Mouse (Mus musculus): ENCODE results near the gene Adam33. TPM values are rescaled to one million over a fixed set of nuclear protein-coding genes. Genes with fewer than 3 reads are reported as not detected.

The Adam33 gene
- total and polyA plus RNA-seq, 3 experiments: 0.17 to 0.21 TPM; not detected in 1

GRCm38 (mm10) chr2:131059781-131060540, 3.7 kb downstream of the Adam33 start:
- no peak overlapping the region for H3K27ac ChIP-seq (ENCODE audit: insufficient read depth, low read depth)
- in situ Hi-C loops (cut with MboI; ENCODE audit: low pct_ligation_motif_present, low pct_unique_long_range_greater_than_20kb, low sequenced_read_pairs) (no loop called here), dilution Hi-C loops (cut with MboI; ENCODE audit: extremely low pct_ligation_motif_present, extremely low pct_unique_long_range_greater_than_20kb, low sequenced_read_pairs) (no loop called here)
- DNase-seq (ENCODE audit: extremely low read depth): no peak
- H3K36me3 ChIP-seq (replicated peaks in 1 of 2; ENCODE audit: control insufficient read depth in 1 of 2, insufficient read depth in 1 of 2, low read length in 1 of 2): no peaks in the 10 kb centered on the region
- H3K4me2 ChIP-seq (ENCODE audit: insufficient read depth, low read depth, poor library complexity, severe bottlenecking): no peak overlapping the region
- no peaks in the 10 kb centered on the region for H3K9me3 ChIP-seq (replicated peaks; ENCODE audit: low read length)
- H3K4me1 ChIP-seq (ENCODE audit: control insufficient read depth in 1 of 2, insufficient read depth in 2 of 2): peaks cover 7 to 24% of the 10 kb centered on the region in 2 experiments
- peaks cover 8% of the 10 kb centered on the region for H3K27me3 ChIP-seq (replicated peaks)
- H3K9ac ChIP-seq (ENCODE audit: insufficient read depth, low read depth): no peak overlapping the region
- TF ChIP-seq CHD1 (IDR thresholded peaks at IDR 0.05; ENCODE audit: low read depth, low read length) (no peak), TCF12 (IDR thresholded peaks at IDR 0.05; ENCODE audit: low read depth, low read length) (no peak), JUND (conservative IDR thresholded peaks at IDR 0.05; ENCODE audit: low read depth, low read length) (no peak), JUN (IDR thresholded peaks at IDR 0.05; ENCODE audit: insufficient read depth, low read depth, low read length) (no peak), GABPA (IDR thresholded peaks at IDR 0.05; ENCODE audit: insufficient replicate concordance, low read depth, low read length) (no peak), SMC3 (IDR thresholded peaks at IDR 0.05; ENCODE audit: low read depth, low read length) (no peak)
- H3K79me2 ChIP-seq (replicated peaks; ENCODE audit: control insufficient read depth, extremely low read depth, insufficient read depth, poor library complexity, severe bottlenecking): no peaks in the 10 kb centered on the region
- no peak overlapping the region for H3K4me3 ChIP-seq (replicated peaks in 1 of 3; ENCODE audit: low read depth in 2 of 3, low read length in 2 of 3, poor library complexity in 1 of 3)

GRCm38 (mm10) chr2:131059377-131059776, 4.2 kb downstream of the Adam33 start:
- peaks cover 14% of the 10 kb centered on the region for H3K27me3 ChIP-seq (replicated peaks)
- H3K9ac ChIP-seq (ENCODE audit: insufficient read depth, low read depth): no peak overlapping the region
- DNase-seq (ENCODE audit: extremely low read depth): no peak
- no peak overlapping the region for H3K27ac ChIP-seq (ENCODE audit: insufficient read depth, low read depth)
- H3K4me3 ChIP-seq (replicated peaks in 1 of 3; ENCODE audit: low read depth in 2 of 3, low read length in 2 of 3, poor library complexity in 1 of 3): no peak overlapping the region
- TF ChIP-seq JUN (IDR thresholded peaks at IDR 0.05; ENCODE audit: insufficient read depth, low read depth, low read length) (no peak), TCF12 (IDR thresholded peaks at IDR 0.05; ENCODE audit: low read depth, low read length) (no peak), HCFC1 (IDR thresholded peaks at IDR 0.05; ENCODE audit: low read depth, low read length) (no peak), POLR2A (IDR thresholded peaks at IDR 0.05; ENCODE audit: low read depth, low read length) (no peak), SIN3A (IDR thresholded peaks at IDR 0.05; ENCODE audit: low read length) (no peak)
- H3K4me2 ChIP-seq (ENCODE audit: insufficient read depth, low read depth, poor library complexity, severe bottlenecking): no peak overlapping the region
- no peaks in the 10 kb centered on the region for H3K36me3 ChIP-seq (replicated peaks in 1 of 2; ENCODE audit: control insufficient read depth in 1 of 2, insufficient read depth in 1 of 2, low read length in 1 of 2)
- no peaks in the 10 kb centered on the region for H3K9me3 ChIP-seq (replicated peaks; ENCODE audit: low read length)
- dilution Hi-C loops (cut with MboI; ENCODE audit: extremely low pct_ligation_motif_present, extremely low pct_unique_long_range_greater_than_20kb, low sequenced_read_pairs): no loop called here
- H3K79me2 ChIP-seq (replicated peaks; ENCODE audit: control insufficient read depth, extremely low read depth, insufficient read depth, poor library complexity, severe bottlenecking): no peaks in the 10 kb centered on the region
- H3K4me1 ChIP-seq (ENCODE audit: control insufficient read depth in 1 of 2, insufficient read depth in 2 of 2): peaks cover 10 to 30% of the 10 kb centered on the region in 2 experiments
- in situ Hi-C loops (cut with MboI; ENCODE audit: low pct_ligation_motif_present, low pct_unique_long_range_greater_than_20kb, low sequenced_read_pairs): no loop called here

- Histone ChIP-seq H3K27me3 (replicated peaks) (peaks cover 19% of the 10 kb centered on the region), H3K27ac (ENCODE audit: insufficient read depth, low read depth) (no peak overlapping the region), H3K36me3 (replicated peaks in 1 of 2; ENCODE audit: control insufficient read depth in 1 of 2, insufficient read depth in 1 of 2, low read length in 1 of 2) (no peaks in the 10 kb centered on the region), H3K4me3 (replicated peaks in 1 of 3; ENCODE audit: low read depth in 2 of 3, low read length in 2 of 3, poor library complexity in 1 of 3) (no peak overlapping the region), H3K9me3 (replicated peaks; ENCODE audit: low read length) (no peaks in the 10 kb centered on the region), H3K4me2 (ENCODE audit: insufficient read depth, low read depth, poor library complexity, severe bottlenecking) (no peak overlapping the region), H3K79me2 (replicated peaks; ENCODE audit: control insufficient read depth, extremely low read depth, insufficient read depth, poor library complexity, severe bottlenecking) (no peaks in the 10 kb centered on the region), H3K9ac (ENCODE audit: insufficient read depth, low read depth) (no peak overlapping the region), H3K4me1 (ENCODE audit: control insufficient read depth in 1 of 2, insufficient read depth in 2 of 2) (peaks cover 17 to 37% of the 10 kb centered on the region in 2 experiments)
- in situ Hi-C loops (cut with MboI; ENCODE audit: low pct_ligation_motif_present, low pct_unique_long_range_greater_than_20kb, low sequenced_read_pairs): no loop called here
- DNase-seq (ENCODE audit: extremely low read depth): no peak
- TF ChIP-seq SIN3A (IDR thresholded peaks at IDR 0.05; ENCODE audit: low read length) (no peak), ETS1 (conservative IDR thresholded peaks at IDR 0.05; ENCODE audit: low read depth, low read length) (no peak)
- dilution Hi-C loops (cut with MboI; ENCODE audit: extremely low pct_ligation_motif_present, extremely low pct_unique_long_range_greater_than_20kb, low sequenced_read_pairs): no loop called here
Measured at GRCm38 (mm10) chr2:131058672-131059071, 4.9 kb downstream of the Adam33 start.

All from CH12.LX (cell line).